Mouse (Mus musculus) embryonic facial prominence, embryonic 12.5 days (tissue): ENCODE results near the gene Carmil1. TPM values are rescaled to one million over a fixed set of nuclear protein-coding genes. Genes with fewer than 3 reads are reported as not detected.

Experiments used
- ATAC-seq: fragments of 200-750 bp; cut with Nextera tagmentation; 2 replicates; pipeline ENCODE4 v1.8.0; 2017; ENCODE audit not compliant: insufficient number of reproducible peaks, insufficient read depth, low FRiP score, low TSS enrichment
- H3K27ac ChIP-seq: fragments of 300-500 bp; sonication (generic); 2 replicates; pipeline ENCODE4 v1.5.1; 2016; ENCODE audit warnings: mild to moderate bottlenecking
- H3K27me3 ChIP-seq: fragments of 300-500 bp; sonication (generic); 2 replicates; pipeline ENCODE4 v1.6.1; 2016; ENCODE audit warnings: mild to moderate bottlenecking, moderate library complexity
- H3K36me3 ChIP-seq: fragments of 300-500 bp; sonication (generic); 2 replicates; pipeline ENCODE4 v1.6.1; 2016; ENCODE audit warnings: mild to moderate bottlenecking
- H3K4me1 ChIP-seq: fragments of 300-500 bp; sonication (generic); 2 replicates; pipeline ENCODE4 v1.6.1; 2016
- H3K4me2 ChIP-seq: fragments of 300-500 bp; sonication (generic); replicated peaks from 2 replicates; pipeline ENCODE4 v1.6.1; 2016; ENCODE audit warnings: mild to moderate bottlenecking, moderate library complexity
- H3K4me3 ChIP-seq: fragments of 300-500 bp; sonication (generic); 2 replicates; pipeline ENCODE4 v1.5.1; 2016; ENCODE audit warnings: mild to moderate bottlenecking
- H3K9ac ChIP-seq: fragments of 300-500 bp; sonication (generic); 2 replicates; pipeline ENCODE4 v1.6.1; 2016; ENCODE audit warnings: mild to moderate bottlenecking, moderate library complexity
- H3K9me3 ChIP-seq: fragments of 300-500 bp; sonication (generic); 2 replicates; pipeline ENCODE4 v1.6.1; 2016; ENCODE audit warnings: mild to moderate bottlenecking, moderate library complexity
- WGBS: fragments of 180-500 bp; shearing (Covaris S2); methylation state at CpG from one replicate; pipeline ENCODE4 v1.1.7; 2016; 5-methylcytosine and 5-hydroxymethylcytosine counted together
- polyA plus RNA-seq: library from polyadenylated mRNA; unstranded; fragments of >200 nt; fragmentation: Nextera tagmentation; extraction: Ambion mirVana; gene quantifications from 2 replicates; pipeline ENCODE4 v1.2.1, GENCODE M21; 2016

Carmil1 gene
- 37.5 and 40.1 TPM in 2 replicates for polyA plus RNA-seq

- Histone ChIP-seq H3K27me3 (no peaks in the 10 kb centered on the region), H3K36me3 (no peaks in the 10 kb centered on the region), H3K4me2 (peak within 1 kb of the TSS; percentile 88), H3K27ac (peak within 1 kb of the TSS; percentile 91), H3K9ac (peak within 1 kb of the TSS; percentile 69), H3K9me3 (no peaks in the 10 kb centered on the region), H3K4me1 (peaks cover 16% of the 10 kb centered on the region; the same call in 1 of the 2 replicates), H3K4me3 (peak within 1 kb of the TSS; percentile 73)
- WGBS, result 1% methylated on average over 87 of the region's 96 CpGs
- ATAC-seq, result peak; percentile 96
Measured at GRCm38 (mm10) chr13:24280439-24281431, at the start of gene Carmil1. TSS of gene Carmil1 (minus strand) at chr13:24280795.

- 82% methylated on average over 4 of the region's 4 CpGs for WGBS
- ATAC-seq, result no peak
- Histone ChIP-seq H3K27ac (no peak overlapping the region), H3K4me1 (no peaks in the 10 kb centered on the region), H3K4me3 (no peak overlapping the region), H3K27me3 (no peaks in the 10 kb centered on the region), H3K36me3 (no peaks in the 10 kb centered on the region), H3K9me3 (no peaks in the 10 kb centered on the region), H3K4me2 (no peak overlapping the region), H3K9ac (no peak overlapping the region)
Measured at GRCm38 (mm10) chr13:24330128-24330527, 49.5 kb upstream of the Carmil1 start.

- 80% methylated on average over 9 of the region's 9 CpGs for WGBS
Measured at GRCm38 (mm10) chr13:24328036-24328817, 47.6 kb upstream of the Carmil1 start.

GRCm38 (mm10) chr13:24327201-24327600, 46.6 kb upstream of the Carmil1 start, which contains the start of gene Cmah:
TSS of gene Cmah (plus strand) at chr13:24327404.
- WGBS, result 84% methylated on average over 5 of the region's 5 CpGs
- H3K4me1 ChIP-seq, result no peaks in the 10 kb centered on the region
- no peak within 1 kb of the TSS for H3K9ac ChIP-seq
- no peak within 1 kb of the TSS for H3K4me3 ChIP-seq
- H3K27me3 ChIP-seq, result no peaks in the 10 kb centered on the region
- H3K27ac ChIP-seq, result no peak within 1 kb of the TSS
- no peak within 1 kb of the TSS for H3K4me2 ChIP-seq
- H3K9me3 ChIP-seq, result no peaks in the 10 kb centered on the region
- H3K36me3 ChIP-seq, result no peaks in the 10 kb centered on the region
- no peak for ATAC-seq

More at GRCm38 (mm10) chr13:24328036-24328817, 47.6 kb upstream of the Carmil1 start:
- Histone ChIP-seq H3K4me3 (no peak overlapping the region), H3K27me3 (no peaks in the 10 kb centered on the region), H3K9me3 (no peaks in the 10 kb centered on the region), H3K4me2 (no peak overlapping the region), H3K9ac (no peak overlapping the region), H3K4me1 (no peaks in the 10 kb centered on the region), H3K36me3 (no peaks in the 10 kb centered on the region), H3K27ac (no peak overlapping the region)
- no peak for ATAC-seq

GRCm38 (mm10) chr13:24321313-24321712, 40.7 kb upstream of the Carmil1 start:
- H3K9ac ChIP-seq, result no peak overlapping the region
- 73% methylated on average over 6 of the region's 6 CpGs for WGBS

GRCm38 (mm10) chr13:24318618-24319017, 38.0 kb upstream of the Carmil1 start:
- ATAC-seq, result no peak
- no peaks in the 10 kb centered on the region for H3K36me3 ChIP-seq
- no peak overlapping the region for H3K4me2 ChIP-seq
- H3K27ac ChIP-seq, result no peak overlapping the region
- no peaks in the 10 kb centered on the region for H3K27me3 ChIP-seq
- WGBS, result 15% methylated on average over 4 of the region's 4 CpGs
- no peak overlapping the region for H3K4me3 ChIP-seq
- H3K9ac ChIP-seq, result no peak overlapping the region
- H3K9me3 ChIP-seq, result no peaks in the 10 kb centered on the region
- no peaks in the 10 kb centered on the region for H3K4me1 ChIP-seq

More at GRCm38 (mm10) chr13:24321313-24321712, 40.7 kb upstream of the Carmil1 start:
- no peak overlapping the region for H3K4me2 ChIP-seq
- H3K4me3 ChIP-seq, result no peak overlapping the region
- no peaks in the 10 kb centered on the region for H3K4me1 ChIP-seq
- no peaks in the 10 kb centered on the region for H3K36me3 ChIP-seq
- no peak for ATAC-seq
- H3K9me3 ChIP-seq, result no peaks in the 10 kb centered on the region
- H3K27ac ChIP-seq, result no peak overlapping the region
- no peaks in the 10 kb centered on the region for H3K27me3 ChIP-seq

GRCm38 (mm10) chr13:24316563-24316962, 36.0 kb upstream of the Carmil1 start:
- 74% methylated on average over 3 of the region's 3 CpGs for WGBS
- Histone ChIP-seq H3K36me3 (no peaks in the 10 kb centered on the region), H3K4me2 (no peak overlapping the region), H3K27me3 (no peaks in the 10 kb centered on the region), H3K9ac (no peak overlapping the region), H3K4me3 (no peak overlapping the region), H3K4me1 (no peaks in the 10 kb centered on the region), H3K27ac (no peak overlapping the region), H3K9me3 (no peaks in the 10 kb centered on the region)
- ATAC-seq, result no peak

GRCm38 (mm10) chr13:24311011-24311940, 30.7 kb upstream of the Carmil1 start:
- no peak for ATAC-seq
- no peak overlapping the region for H3K27ac ChIP-seq
- 85% methylated on average over 8 of the region's 8 CpGs for WGBS
- no peak overlapping the region for H3K4me2 ChIP-seq
- H3K9me3 ChIP-seq, result no peaks in the 10 kb centered on the region
- no peak overlapping the region for H3K9ac ChIP-seq
- H3K4me3 ChIP-seq, result no peak overlapping the region
- H3K4me1 ChIP-seq, result no peaks in the 10 kb centered on the region
- H3K36me3 ChIP-seq, result no peaks in the 10 kb centered on the region
- H3K27me3 ChIP-seq, result no peaks in the 10 kb centered on the region

- Histone ChIP-seq H3K27me3 (no peaks in the 10 kb centered on the region), H3K27ac (no peak overlapping the region), H3K4me3 (no peak overlapping the region), H3K9me3 (no peaks in the 10 kb centered on the region), H3K4me1 (no peaks in the 10 kb centered on the region), H3K36me3 (no peaks in the 10 kb centered on the region), H3K9ac (no peak overlapping the region), H3K4me2 (no peak overlapping the region)
- 50% methylated on average over 4 of the region's 4 CpGs for WGBS
- ATAC-seq, result no peak
Measured at GRCm38 (mm10) chr13:24306248-24306647, 25.7 kb upstream of the Carmil1 start.

GRCm38 (mm10) chr13:24305486-24305885, 24.9 kb upstream of the Carmil1 start:
- ATAC-seq, result no peak
- WGBS, result 65% methylated on average over 4 of the region's 4 CpGs
- no peaks in the 10 kb centered on the region for H3K36me3 ChIP-seq
- no peaks in the 10 kb centered on the region for H3K27me3 ChIP-seq
- no peaks in the 10 kb centered on the region for H3K4me1 ChIP-seq
- H3K4me2 ChIP-seq, result no peak overlapping the region
- H3K9me3 ChIP-seq, result no peaks in the 10 kb centered on the region
- no peak overlapping the region for H3K4me3 ChIP-seq
- H3K27ac ChIP-seq, result no peak overlapping the region
- no peak overlapping the region for H3K9ac ChIP-seq

- ATAC-seq, result no peak
- Histone ChIP-seq H3K36me3 (no peaks in the 10 kb centered on the region), H3K27ac (no peak overlapping the region), H3K9me3 (no peaks in the 10 kb centered on the region), H3K9ac (no peak overlapping the region), H3K27me3 (no peaks in the 10 kb centered on the region), H3K4me3 (no peak overlapping the region), H3K4me2 (no peak overlapping the region), H3K4me1 (no peaks in the 10 kb centered on the region)
- WGBS, result 15% methylated on average over 4 of the region's 4 CpGs
Measured at GRCm38 (mm10) chr13:24297252-24297651, 16.7 kb upstream of the Carmil1 start.
